Mouse (Mus musculus) MEL (cell line): ENCODE measurements around the gene Haus8. TPM values are rescaled to one million over a fixed set of nuclear protein-coding genes. Genes with fewer than 3 reads are reported as not detected.

Source experiments
- DNase-seq: peaks from one replicate; pipeline ENCODE4 v3.0.0; 2011; ENCODE audit warnings: low read depth, low spot score
- H3K27ac ChIP-seq: 2 replicates; pipeline ENCODE4 v1.5.1; 2012; ENCODE audit warnings: low read depth, mild to moderate bottlenecking, control low read depth, low read length, moderate library complexity; ENCODE audit not compliant: control insufficient read depth
- H3K27me3 ChIP-seq, 2 experiments: fragments of 150-350 bp in 1 of 2; sonication (generic) in 1 of 2; 2 replicates each; pipeline ENCODE4 v1.6.1; 2012; ENCODE audit warnings: low read length in 2 of 2, mild to moderate bottlenecking in 2 of 2, improper control_type of control experiment in 1 of 2, moderate library complexity in 1 of 2; ENCODE audit not compliant: insufficient read depth in 2 of 2, control insufficient read depth in 1 of 2
- H3K36me3 ChIP-seq, 2 experiments: 2 replicates each; pipeline ENCODE4 v1.6.1; 2012 to 2014; ENCODE audit warnings: low read length in 2 of 2, improper control_type of control experiment in 1 of 2, inconsistent platforms in 1 of 2, mild to moderate bottlenecking in 1 of 2; ENCODE audit not compliant: insufficient read depth in 2 of 2, control insufficient read depth in 1 of 2
- H3K4me1 ChIP-seq, 2 experiments: fragments of 150-350 bp in 1 of 2; sonication (generic) in 1 of 2; 2 replicates each; pipeline ENCODE4 v1.6.1; 2012; ENCODE audit warnings: low read length in 2 of 2, improper control_type of control experiment in 1 of 2, mild to moderate bottlenecking in 1 of 2; ENCODE audit not compliant: insufficient read depth in 2 of 2, control insufficient read depth in 1 of 2
- H3K4me3 ChIP-seq, 2 experiments: fragments of 150-350 bp in 1 of 2; sonication (generic) in 1 of 2; 2 replicates each; pipeline ENCODE4 v1.5.1; 2012; ENCODE audit warnings: low read depth in 2 of 2, low read length in 2 of 2, mild to moderate bottlenecking in 2 of 2, moderate library complexity in 2 of 2, control low read depth in 1 of 2, improper control_type of control experiment in 1 of 2; ENCODE audit not compliant: control insufficient read depth in 1 of 2, insufficient read depth in 1 of 2
- H3K79me2 ChIP-seq: 2 replicates; pipeline ENCODE4 v1.6.1; 2012; ENCODE audit warnings: mild to moderate bottlenecking, low read length, moderate library complexity; ENCODE audit not compliant: control insufficient read depth, poor library complexity, insufficient read depth
- H3K9ac ChIP-seq: 2 replicates; pipeline ENCODE4 v1.6.1; 2012; ENCODE audit warnings: low read depth, mild to moderate bottlenecking, control low read depth, low read length, moderate library complexity; ENCODE audit not compliant: control insufficient read depth, poor library complexity, severe bottlenecking
- H3K9me3 ChIP-seq: fragments of 150-350 bp; sonication (generic); replicated peaks from 2 replicates; pipeline ENCODE4 v1.6.1; 2012; ENCODE audit warnings: mild to moderate bottlenecking, low read length, improper control_type of control experiment, moderate library complexity; ENCODE audit not compliant: insufficient read depth
- BHLHE40 ChIP-seq: IDR thresholded peaks from 2 replicates; pipeline ENCODE4 v1.6.1; 2012; ENCODE audit warnings: low read depth, mild to moderate bottlenecking, inconsistent platforms, low read length, improper control_type of control experiment, borderline replicate concordance
- CHD2 ChIP-seq: IDR thresholded peaks from 2 replicates; pipeline ENCODE4 v1.6.1; 2011; ENCODE audit warnings: low read length, improper control_type of control experiment
- E2F4 ChIP-seq: IDR thresholded peaks from 2 replicates; pipeline ENCODE4 v1.6.1; 2011; ENCODE audit warnings: low read depth, low read length, improper control_type of control experiment, borderline replicate concordance
- HCFC1 ChIP-seq: IDR thresholded peaks from 2 replicates; pipeline ENCODE4 v1.6.1; 2012; ENCODE audit warnings: low read depth, mild to moderate bottlenecking, inconsistent platforms, low read length, improper control_type of control experiment, moderate library complexity
- JUND ChIP-seq: IDR thresholded peaks from 2 replicates; pipeline ENCODE4 v1.6.1; 2011; ENCODE audit warnings: low read depth, mild to moderate bottlenecking, improper control_type of control experiment, low read length
- MAFK ChIP-seq: IDR thresholded peaks from 2 replicates; pipeline ENCODE4 v1.6.1; 2011; ENCODE audit warnings: low read depth, mild to moderate bottlenecking, low read length, improper control_type of control experiment, borderline replicate concordance
- MAX ChIP-seq: IDR thresholded peaks from 2 replicates; pipeline ENCODE4 v1.6.1; 2011; ENCODE audit warnings: low read length, improper control_type of control experiment
- MXI1 ChIP-seq: IDR thresholded peaks from 2 replicates; pipeline ENCODE4 v1.6.1; 2011; ENCODE audit warnings: mild to moderate bottlenecking, low read depth, low read length, improper control_type of control experiment
- POLR2AphosphoS2 ChIP-seq: IDR thresholded peaks from 2 replicates; pipeline ENCODE4 v1.6.1; 2011; ENCODE audit warnings: low read length, improper control_type of control experiment
- POLR2AphosphoS5 ChIP-seq: IDR thresholded peaks from 2 replicates; pipeline ENCODE4 v1.6.1; 2012; ENCODE audit warnings: low read depth, borderline replicate concordance, mild to moderate bottlenecking, inconsistent platforms, low read length, moderate library complexity, mixed read lengths
- RAD21 ChIP-seq: IDR thresholded peaks from 2 replicates; pipeline ENCODE4 v1.6.1; 2011; ENCODE audit warnings: mild to moderate bottlenecking, low read depth, low read length, improper control_type of control experiment
- RCOR1 ChIP-seq: IDR thresholded peaks from 2 replicates; pipeline ENCODE4 v1.6.1; 2012; ENCODE audit warnings: low read depth, mild to moderate bottlenecking, inconsistent platforms, low read length, improper control_type of control experiment
- SIN3A ChIP-seq: IDR thresholded peaks from 2 replicates; pipeline ENCODE4 v1.6.1; 2012; ENCODE audit warnings: low read length, improper control_type of control experiment, inconsistent platforms
- SMC3 ChIP-seq: IDR thresholded peaks from 2 replicates; pipeline ENCODE4 v1.6.1; 2011; ENCODE audit warnings: low read depth, low read length, improper control_type of control experiment
- TAL1 ChIP-seq: IDR thresholded peaks from 2 replicates; pipeline ENCODE4 v1.6.1; 2012; ENCODE audit warnings: mild to moderate bottlenecking, inconsistent platforms, low read length, moderate library complexity, mixed read lengths
- TCF12 ChIP-seq: IDR thresholded peaks from 2 replicates; pipeline ENCODE4 v1.6.1; 2014; ENCODE audit warnings: low read depth, mild to moderate bottlenecking, inconsistent platforms, low read length, improper control_type of control experiment, moderate library complexity
- ZC3H11A ChIP-seq: IDR thresholded peaks from 2 replicates; pipeline ENCODE4 v1.6.1; 2012; ENCODE audit warnings: low read depth, mild to moderate bottlenecking, inconsistent platforms, low read length, improper control_type of control experiment
- ZMIZ1 ChIP-seq: IDR thresholded peaks from 2 replicates; pipeline ENCODE4 v1.6.1; 2012; ENCODE audit warnings: low read depth, mild to moderate bottlenecking, inconsistent platforms, low read length, improper control_type of control experiment, moderate library complexity
- polyA plus RNA-seq, 2 experiments: library from polyadenylated mRNA; stranded (reverse) in 1 of 2; unstranded in 1 of 2; fragments of >175 nt in 1 of 2; fragments of >200 nt in 1 of 2; gene quantifications; 2 replicates each; pipeline versions ENCODE4 v1.2.1 to v1.2.4; 2012; ENCODE audit warnings: low replicate concordance in 2 of 2, low read depth in 1 of 2; ENCODE audit not compliant: insufficient read length in 2 of 2, insufficient read depth in 1 of 2, missing spikeins in 1 of 2
- total RNA-seq: library from RNA; depleted of rRNA; stranded (reverse); fragments of 300-350 nt; gene quantifications from 2 replicates; pipeline ENCODE4 v1.2.3, GENCODE M21; 2012

Gene Haus8
- total and polyA plus RNA-seq, 3 experiments: 60.4 to 69.2 TPM; not detected in 1

DNA sequence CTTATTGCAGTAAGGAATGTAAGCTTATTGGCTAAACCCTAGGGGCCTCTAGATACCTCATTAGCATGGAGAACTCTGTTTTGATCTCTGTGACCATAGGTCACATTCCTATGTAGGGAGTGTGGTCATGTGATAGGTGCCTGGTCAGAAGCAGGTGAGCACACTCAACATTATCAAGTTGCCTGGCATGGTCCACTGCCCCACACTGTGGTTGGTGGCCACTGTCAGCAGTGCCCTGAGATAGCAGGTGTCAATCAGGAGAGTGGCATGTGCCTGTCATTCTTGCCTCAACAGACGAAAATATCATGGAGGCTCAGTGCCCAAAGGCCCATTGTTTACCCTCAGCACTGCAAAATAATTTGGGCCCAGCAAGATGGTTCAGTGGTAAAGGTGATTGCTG, 33.3 kb upstream of the Haus8 start:
- TF ChIP-seq MXI1 (no peak), ZC3H11A (no peak), ZMIZ1 (no peak), E2F4 (no peak), MAFK (no peak), BHLHE40 (no peak), MAX (no peak), POLR2AphosphoS5 (no peak), TAL1 (no peak), SMC3 (no peak), RAD21 (no peak), CHD2 (no peak), SIN3A (no peak), HCFC1 (no peak), JUND (no peak), RCOR1 (no peak), TCF12 (no peak), POLR2AphosphoS2 (no peak)
- DNase-seq: no peak
- Histone ChIP-seq H3K9me3 (no peaks in the 10 kb centered on the region), H3K36me3 (peaks cover 2 to 8% of the 10 kb centered on the region in 2 experiments), H3K4me3 (no peak overlapping the region), H3K27ac (no peak overlapping the region), H3K4me1 (peaks cover 0 to 8% of the 10 kb centered on the region in 2 experiments; a peak in 2 of 4 replicates), H3K9ac (no peak overlapping the region), H3K27me3 (no peaks in the 10 kb centered on the region), H3K79me2 (peaks cover 3% of the 10 kb centered on the region)

DNA sequence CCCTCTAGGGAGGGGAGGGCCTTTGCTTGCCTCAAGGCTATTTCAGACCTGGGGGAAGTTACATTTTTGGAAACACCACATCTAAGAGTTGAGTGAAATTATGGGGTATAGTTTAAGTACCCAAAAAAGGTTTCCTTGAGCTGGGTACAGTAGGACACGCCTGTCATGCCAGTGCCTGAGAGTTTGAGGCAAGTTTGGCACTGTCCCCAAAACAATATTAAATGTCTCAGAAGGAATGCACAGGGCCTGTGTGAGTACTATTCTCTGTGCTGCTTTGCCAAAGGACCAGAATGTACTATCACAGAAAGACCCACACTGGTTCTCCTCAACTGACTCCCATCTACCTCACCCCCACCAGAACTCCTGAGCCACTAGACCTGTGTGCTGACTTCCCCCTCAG, 30.9 kb upstream of the Haus8 start:
- Histone ChIP-seq H3K27ac (no peak overlapping the region), H3K27me3 (no peaks in the 10 kb centered on the region), H3K9ac (no peak overlapping the region), H3K4me3 (no peak overlapping the region), H3K36me3 (peaks cover 2 to 8% of the 10 kb centered on the region in 2 experiments), H3K4me1 (peaks cover 0 to 8% of the 10 kb centered on the region in 2 experiments; a peak in 2 of 4 replicates), H3K9me3 (no peaks in the 10 kb centered on the region), H3K79me2 (peaks cover 1% of the 10 kb centered on the region)
- no peak for DNase-seq
- TF ChIP-seq POLR2AphosphoS5 (no peak), RCOR1 (no peak), ZC3H11A (no peak)
